Mouse (Mus musculus): ENCODE measurements around the gene Luc7l3. TPM values are rescaled to one million over a fixed set of nuclear protein-coding genes. Genes with fewer than 3 reads are reported as not detected.
A peak's percentile ranks its signal among the peaks of the same experiment; 100 is the strongest.

Luc7l3 gene
- total and polyA plus RNA-seq, 3 experiments, result 47.3 to 90.5 (median 54.7) TPM

DNA sequence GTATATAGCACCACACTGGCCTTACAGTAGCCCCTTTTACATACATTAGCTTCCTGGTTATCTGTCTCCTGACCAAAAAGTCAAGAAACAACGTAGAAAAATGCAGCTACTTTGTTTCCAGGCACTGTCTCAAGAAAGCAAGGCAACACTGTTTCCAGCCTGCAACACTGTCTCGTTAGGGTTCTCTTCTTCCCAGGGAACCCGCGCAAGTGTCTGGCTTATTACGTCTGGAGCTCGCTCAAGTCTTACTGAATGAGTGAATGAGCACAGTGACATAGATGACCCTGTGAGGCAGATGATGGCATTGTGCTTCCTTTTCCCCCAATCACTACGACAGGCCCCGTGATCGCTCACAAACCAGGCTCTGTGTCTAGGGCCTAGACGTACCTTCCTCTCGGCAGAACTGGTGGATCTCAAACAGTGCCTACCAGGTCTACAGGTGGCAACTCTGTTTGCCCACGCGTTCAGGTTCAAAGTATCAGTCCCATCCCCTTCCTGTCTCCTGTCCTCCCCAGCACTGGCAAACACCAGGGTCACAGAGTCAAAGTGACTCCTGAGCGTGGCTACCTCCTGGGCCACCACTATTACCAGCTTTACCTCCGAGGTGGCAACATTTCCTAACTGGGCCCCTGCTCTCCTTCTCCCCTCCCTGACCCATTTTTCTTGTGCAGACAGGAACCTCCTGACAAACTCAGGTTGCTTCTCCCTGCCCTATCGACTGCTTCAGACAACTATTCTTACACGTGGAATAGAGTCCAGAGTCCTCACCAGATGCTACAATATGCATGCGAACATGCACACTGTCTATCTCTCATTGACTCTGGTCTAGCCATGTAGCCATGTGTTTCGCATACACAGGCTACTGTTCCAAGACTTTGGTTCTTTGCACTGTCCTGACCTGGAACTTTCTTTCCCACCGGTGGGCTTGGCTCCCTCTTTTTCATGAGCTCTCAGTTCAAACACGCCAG is 48.5 kb downstream of the Luc7l3 start:
- Histone ChIP-seq H3K4me3 (ENCODE audit: control insufficient read depth in 1 of 2, insufficient read depth in 1 of 2, low read depth in 2 of 2, low read length in 2 of 2) (no peak overlapping the region), H3K9me3 (replicated peaks; ENCODE audit: insufficient read depth, low read length) (no peaks in the 10 kb centered on the region), H3K27me3 (ENCODE audit: control insufficient read depth in 1 of 2, insufficient read depth in 2 of 2, low read length in 2 of 2) (no peaks in the 10 kb centered on the region), H3K27ac (ENCODE audit: control insufficient read depth, low read depth, low read length) (no peak overlapping the region), H3K9ac (ENCODE audit: control insufficient read depth, low read depth, low read length, poor library complexity, severe bottlenecking) (no peak overlapping the region), H3K4me1 (ENCODE audit: control insufficient read depth in 1 of 2, insufficient read depth in 2 of 2, low read length in 2 of 2) (peaks cover under 1 to 16% of the 10 kb centered on the region in 2 experiments; a peak in 3 of 4 replicates), H3K36me3 (ENCODE audit: control insufficient read depth in 1 of 2, insufficient read depth in 2 of 2, low read length in 2 of 2) (peaks cover 0 to 14% of the 10 kb centered on the region in 2 experiments; a peak in 2 of 4 replicates), H3K79me2 (ENCODE audit: control insufficient read depth, insufficient read depth, low read length, poor library complexity) (no peaks in the 10 kb centered on the region)
- no peak for DNase-seq (ENCODE audit: low read depth, low spot score)
- no peak for TF ChIP-seq POLR2AphosphoS5 (IDR thresholded peaks at IDR 0.05; ENCODE audit: borderline replicate concordance, low read depth, low read length)
- TF ChIP-seq ZC3H11A (IDR thresholded peaks at IDR 0.05; ENCODE audit: low read depth, low read length), result no peak
- TF ChIP-seq SIN3A (IDR thresholded peaks at IDR 0.05; ENCODE audit: low read length), result no peak
- TF ChIP-seq RCOR1 (IDR thresholded peaks at IDR 0.05; ENCODE audit: low read depth, low read length), result no peak
- no peak for TF ChIP-seq ETS1 (IDR thresholded peaks at IDR 0.05; ENCODE audit: low read depth, low read length)

DNA sequence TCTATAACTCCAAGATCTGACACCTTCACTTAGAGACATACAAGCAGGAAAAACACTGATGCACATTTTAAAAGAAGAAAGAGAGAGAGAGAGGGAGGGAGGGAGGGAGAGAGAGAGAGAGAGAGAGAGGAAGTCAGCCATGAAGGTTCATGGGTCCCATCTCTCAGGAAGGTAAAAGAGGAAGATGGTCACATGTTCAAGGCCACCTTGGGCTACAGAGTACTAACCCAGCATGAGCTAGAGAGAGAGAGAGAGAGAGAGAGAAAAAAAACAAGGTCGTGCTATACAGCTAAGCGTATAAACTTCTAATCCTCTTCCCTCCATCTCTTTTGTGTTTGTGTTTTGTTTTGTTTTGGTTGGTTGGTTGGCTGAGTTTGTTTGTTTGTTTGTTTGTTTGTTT is 50.8 kb downstream of the Luc7l3 start:
- peak; percentile 65 for DNase-seq (ENCODE audit: low read depth, low spot score)
- Histone ChIP-seq H3K9me3 (replicated peaks; ENCODE audit: insufficient read depth, low read length) (no peaks in the 10 kb centered on the region), H3K36me3 (ENCODE audit: control insufficient read depth in 1 of 2, insufficient read depth in 2 of 2, low read length in 2 of 2) (peaks cover 0 to 19% of the 10 kb centered on the region in 2 experiments; a peak in 2 of 4 replicates), H3K9ac (ENCODE audit: control insufficient read depth, low read depth, low read length, poor library complexity, severe bottlenecking) (no peak overlapping the region), H3K79me2 (ENCODE audit: control insufficient read depth, insufficient read depth, low read length, poor library complexity) (no peaks in the 10 kb centered on the region), H3K27ac (ENCODE audit: control insufficient read depth, low read depth, low read length) (no peak overlapping the region), H3K27me3 (ENCODE audit: control insufficient read depth in 1 of 2, insufficient read depth in 2 of 2, low read length in 2 of 2) (no peaks in the 10 kb centered on the region), H3K4me3 (ENCODE audit: control insufficient read depth in 1 of 2, insufficient read depth in 1 of 2, low read depth in 2 of 2, low read length in 2 of 2) (no peak overlapping the region), H3K4me1 (ENCODE audit: control insufficient read depth in 1 of 2, insufficient read depth in 2 of 2, low read length in 2 of 2) (peaks cover 2 to 24% of the 10 kb centered on the region in 2 experiments; a peak in 3 of 4 replicates)
- TF ChIP-seq MAFK (IDR thresholded peaks at IDR 0.05; ENCODE audit: borderline replicate concordance, low read depth, low read length) (no peak), USF1 (IDR thresholded peaks at IDR 0.05; ENCODE audit: low read depth, low read length) (peak; percentile 86), MAX (IDR thresholded peaks at IDR 0.05; ENCODE audit: low read length) (peak; percentile 60), RCOR1 (IDR thresholded peaks at IDR 0.05; ENCODE audit: low read depth, low read length) (no peak), USF2 (IDR thresholded peaks at IDR 0.05; ENCODE audit: borderline replicate concordance in 1 of 2, insufficient read depth in 1 of 2, low read depth in 1 of 2, low read length in 2 of 2) (peak in 1 of 2 experiments; percentile 30; a peak in 1 of 4 replicates), JUND (IDR thresholded peaks at IDR 0.05; ENCODE audit: low read depth, low read length) (peak; percentile 76), MYC (IDR thresholded peaks at IDR 0.05; ENCODE audit: low read depth, low read length) (peak; percentile 38; the same call in 1 of the 2 replicates), POLR2AphosphoS5 (IDR thresholded peaks at IDR 0.05; ENCODE audit: borderline replicate concordance, low read depth, low read length) (no peak), MAZ (IDR thresholded peaks at IDR 0.05; ENCODE audit: low read depth, low read length) (0 out of 2 replicates have a peak, but pooled peaks have one; percentile 35), CTCF (IDR thresholded peaks at IDR 0.05 in 2 of 3, conservative IDR thresholded peaks at IDR 0.05 in 1 of 3; ENCODE audit: control insufficient read depth in 1 of 3, insufficient read depth in 1 of 3, low read depth in 2 of 3, low read length in 3 of 3, poor library complexity in 1 of 3, severe bottlenecking in 1 of 3) (no peak), EP300 (IDR thresholded peaks at IDR 0.05; ENCODE audit: low read depth in 1 of 2, low read length in 2 of 2) (no peak; a peak in 1 of 4 replicates), ZNF384 (IDR thresholded peaks at IDR 0.05; ENCODE audit: low read depth, low read length) (peak; percentile 44; the same call in 1 of the 2 replicates), MEF2A (IDR thresholded peaks at IDR 0.05; ENCODE audit: extremely low read depth, insufficient replicate concordance, low read depth, low read length, poor library complexity, severe bottlenecking) (no peak), ETS1 (IDR thresholded peaks at IDR 0.05; ENCODE audit: low read depth, low read length) (no peak)

Data from MEL (cell line).